Mouse (Mus musculus) E14TG2a.4 (cell line): ENCODE measurements around the gene Pkp4.

ENCODE experiments used
- CTCF ChIP-seq: conservative IDR thresholded peaks from 2 replicates; pipeline ENCODE4 v1.5.1; 2014; ENCODE audit warnings: low read length
- NANOG ChIP-seq: IDR thresholded peaks from 2 replicates; pipeline ENCODE4 v1.6.1; 2014; ENCODE audit warnings: borderline replicate concordance, low read length, mixed read lengths
- POU5F1 ChIP-seq: IDR thresholded peaks from 2 replicates; pipeline ENCODE4 v1.6.1; 2014; ENCODE audit warnings: low read length, borderline replicate concordance

GRCm38 (mm10) chr2:59183541-59183940 is 22.9 kb downstream of the Pkp4 start:
- TF ChIP-seq CTCF (no peak), POU5F1 (no peak), NANOG (no peak)
